Mouse (Mus musculus): Measurements from ENCODE around the gene Cdca3.
"Not testable (repeated sequence)": the region's sequence is repeated elsewhere in the genome, so short reads cannot be mapped to it uniquely, and the experiment has no call there.

Cdca3 gene

DNA sequence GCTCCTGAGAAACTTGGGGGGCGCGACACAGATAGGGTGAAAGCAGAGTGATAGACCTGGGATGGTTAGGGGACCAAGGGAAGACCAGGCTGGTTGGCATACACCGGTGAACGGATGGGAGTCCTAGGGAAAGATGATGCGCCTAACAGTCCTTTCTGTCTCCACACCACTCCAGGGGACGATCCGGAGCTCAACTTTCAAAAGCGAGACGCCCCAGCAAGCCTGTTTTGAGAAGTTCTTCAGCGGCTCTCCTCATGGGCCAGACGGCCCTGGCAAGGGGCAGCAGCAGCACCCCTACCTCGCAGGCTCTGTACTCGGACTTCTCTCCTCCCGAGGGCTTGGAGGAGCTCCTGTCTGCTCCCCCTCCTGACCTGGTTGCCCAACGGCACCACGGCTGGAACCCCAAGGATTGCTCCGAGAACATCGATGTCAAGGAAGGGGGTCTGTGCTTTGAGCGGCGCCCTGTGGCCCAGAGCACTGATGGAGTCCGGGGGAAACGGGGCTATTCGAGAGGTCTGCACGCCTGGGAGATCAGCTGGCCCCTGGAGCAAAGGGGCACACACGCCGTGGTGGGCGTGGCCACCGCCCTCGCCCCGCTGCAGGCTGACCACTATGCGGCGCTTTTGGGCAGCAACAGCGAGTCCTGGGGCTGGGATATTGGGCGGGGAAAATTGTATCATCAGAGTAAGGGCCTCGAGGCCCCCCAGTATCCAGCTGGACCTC, 20.1 kb upstream of the Cdca3 start:
- peak; percentile 88 for DNase-seq (ENCODE audit: low spot score)

DNA sequence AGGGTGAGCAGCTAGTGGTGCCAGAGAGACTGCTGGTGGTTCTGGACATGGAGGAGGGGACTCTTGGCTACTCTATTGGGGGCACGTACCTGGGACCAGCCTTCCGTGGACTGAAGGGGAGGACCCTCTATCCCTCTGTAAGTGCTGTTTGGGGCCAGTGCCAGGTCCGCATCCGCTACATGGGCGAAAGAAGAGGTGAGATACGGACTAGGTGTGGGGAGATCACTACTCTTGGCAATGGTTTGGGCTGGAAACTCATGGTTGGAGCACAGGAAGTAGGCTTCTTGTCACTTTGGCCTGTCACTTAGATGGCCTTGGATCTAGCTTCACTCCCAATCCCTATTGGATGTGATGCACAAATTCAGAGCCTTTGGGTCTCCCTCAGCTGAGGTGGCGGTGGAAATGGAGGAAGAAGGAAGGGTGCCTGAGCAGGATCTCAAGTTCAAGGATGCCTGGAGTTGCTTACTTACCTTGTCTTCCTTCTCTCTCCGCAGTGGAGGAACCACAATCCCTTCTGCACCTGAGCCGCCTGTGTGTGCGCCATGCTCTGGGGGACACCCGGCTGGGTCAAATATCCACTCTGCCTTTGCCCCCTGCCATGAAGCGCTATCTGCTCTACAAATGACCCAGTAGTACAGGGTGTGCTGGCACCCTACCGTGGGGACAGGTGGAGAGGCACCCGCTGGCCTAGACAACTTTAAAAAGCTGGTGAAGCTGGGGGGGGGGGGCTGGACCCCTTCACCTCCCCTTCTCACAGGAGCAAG, 19.4 kb upstream of the Cdca3 start:
- DNase-seq (ENCODE audit: low spot score), result no peak

DNA sequence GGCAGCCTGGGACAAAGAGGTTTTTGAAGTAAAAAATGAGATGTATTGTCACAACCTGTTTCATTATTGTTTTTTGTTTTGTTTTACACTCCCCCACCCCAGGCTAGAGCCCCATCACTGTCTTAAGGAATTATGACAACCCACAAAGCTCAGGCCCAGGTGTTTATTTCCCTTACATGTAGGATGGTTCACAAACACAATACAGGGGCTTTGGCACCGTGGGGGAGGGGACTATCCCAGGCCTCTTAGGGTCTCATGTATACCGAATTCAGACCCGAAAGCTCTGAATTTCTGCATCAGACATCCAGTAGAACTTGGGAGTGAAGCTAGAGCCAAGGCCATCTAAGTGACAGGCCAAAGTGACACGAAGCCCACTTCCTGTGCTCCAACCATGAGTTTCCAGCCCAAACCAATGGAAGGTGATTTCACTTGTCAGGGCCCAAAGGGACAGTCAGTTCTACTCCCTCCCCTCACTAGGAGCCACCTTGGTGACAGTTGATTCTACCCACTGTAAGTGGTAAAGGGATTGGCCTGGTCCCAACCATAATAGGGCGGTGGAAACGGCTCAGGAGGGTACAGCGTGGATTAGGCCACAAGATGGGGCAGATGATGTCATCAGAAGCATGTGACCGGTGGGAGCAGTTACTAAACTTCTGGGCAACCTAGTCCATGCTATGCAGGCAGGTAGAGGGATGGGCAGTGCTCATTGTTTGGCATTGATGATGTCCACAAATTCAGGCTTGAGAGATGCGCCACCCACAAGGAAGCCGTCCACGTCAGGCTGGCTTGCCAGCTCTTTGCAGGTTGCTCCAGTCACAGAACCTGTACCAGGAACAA, 18.6 kb upstream of the Cdca3 start:
- not testable (repeated sequence) for DNase-seq (ENCODE audit: low spot score)

DNA sequence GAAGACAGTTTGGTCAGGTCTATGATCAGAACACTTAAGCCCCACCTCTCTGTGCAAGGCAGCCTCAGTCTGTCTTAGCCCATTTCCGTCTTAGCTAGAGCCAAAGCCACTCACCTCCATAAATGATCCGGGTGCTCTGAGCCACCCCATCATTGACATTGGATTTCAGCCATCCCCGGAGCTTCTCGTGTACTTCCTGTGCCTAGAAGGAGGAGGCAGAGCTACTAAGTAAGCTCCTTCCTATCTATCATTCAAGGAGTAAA, 18.0 kb upstream of the Cdca3 start:
- no peak for DNase-seq (ENCODE audit: low spot score)

DNA sequence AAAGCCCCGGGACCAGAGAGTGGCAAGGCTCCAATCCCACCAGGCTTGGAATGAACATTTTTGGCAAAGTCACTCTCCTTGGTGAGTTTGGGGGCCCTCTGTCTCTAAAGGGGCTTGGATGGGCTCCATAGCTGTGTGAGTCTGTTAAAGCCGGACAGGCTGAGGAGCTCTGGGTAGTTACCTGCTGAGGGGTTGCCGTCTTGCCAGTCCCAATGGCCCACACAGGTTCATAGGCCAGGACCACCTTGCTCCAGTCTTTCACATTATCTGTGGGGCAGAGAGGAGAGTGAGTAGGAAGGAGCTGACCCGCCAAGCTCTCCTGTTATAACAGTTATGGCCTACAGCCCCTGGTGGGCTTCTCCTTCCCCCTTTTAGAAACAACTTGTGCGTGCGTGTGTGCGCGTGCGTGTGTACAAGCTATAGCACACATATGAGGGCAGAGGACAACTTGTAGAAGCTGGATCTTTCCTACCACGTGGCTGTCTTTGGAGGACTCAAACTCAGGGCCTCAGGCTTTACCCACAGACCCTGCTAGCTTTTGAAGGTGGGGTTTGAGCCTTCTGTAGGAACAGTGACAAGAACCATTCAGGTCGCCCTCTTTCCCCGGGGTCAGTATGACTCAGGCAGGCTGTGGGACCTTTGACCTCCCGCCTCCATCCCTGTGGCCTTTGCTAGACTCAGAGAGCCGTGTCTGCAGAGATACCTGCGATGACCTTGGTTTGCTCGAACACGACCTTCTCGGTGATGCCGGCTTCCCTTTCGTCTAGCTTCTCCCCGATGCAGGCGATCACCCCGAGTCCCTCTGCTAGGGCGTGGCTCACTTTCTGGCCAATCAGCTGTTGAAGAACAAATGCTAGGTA, 17.4 kb upstream of the Cdca3 start:
- peak; percentile 81 for DNase-seq (ENCODE audit: low spot score)

DNA sequence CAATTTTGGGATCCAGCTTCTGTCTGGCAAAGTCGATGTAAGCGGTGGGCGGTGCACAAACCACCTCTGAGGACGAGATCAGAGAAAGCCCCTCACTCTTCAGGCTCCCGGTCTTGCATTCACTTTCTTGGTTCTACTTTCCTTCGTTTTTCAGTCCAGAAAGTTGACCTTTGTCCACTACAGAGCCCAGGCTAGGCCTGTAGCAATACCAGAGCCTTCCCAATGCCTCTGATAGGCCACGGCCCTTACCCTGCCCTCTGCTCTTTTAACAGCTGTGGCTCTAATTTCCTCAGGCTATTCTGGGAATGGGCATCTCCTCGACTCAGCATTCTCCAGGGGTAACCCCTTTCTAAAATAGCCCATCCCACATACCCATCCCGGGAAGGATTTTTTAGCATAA, 16.5 kb upstream of the Cdca3 start:
- peak; percentile 48 for DNase-seq (ENCODE audit: low spot score)

DNA sequence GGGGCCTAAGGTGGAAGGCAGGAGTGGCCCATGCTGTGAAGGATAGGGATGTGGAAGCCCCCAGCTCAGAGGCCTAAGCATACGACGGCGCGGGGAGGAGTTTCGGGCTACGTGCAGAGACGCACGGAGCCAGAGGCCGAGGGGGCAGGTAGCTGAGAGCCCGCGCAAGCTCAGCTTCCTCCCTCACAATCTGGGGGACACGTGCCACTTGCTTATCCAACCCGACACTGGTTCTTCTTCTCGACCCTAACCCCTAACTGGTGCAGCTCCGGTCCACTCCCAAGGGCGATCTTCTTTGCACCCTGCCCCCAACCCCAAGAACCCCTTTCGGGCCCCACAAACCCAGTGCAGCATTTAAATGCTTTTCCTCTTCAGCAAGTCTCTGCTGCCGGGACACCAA, 15.9 kb upstream of the Cdca3 start:
- peak; percentile 78 for DNase-seq (ENCODE audit: low spot score)

DNA sequence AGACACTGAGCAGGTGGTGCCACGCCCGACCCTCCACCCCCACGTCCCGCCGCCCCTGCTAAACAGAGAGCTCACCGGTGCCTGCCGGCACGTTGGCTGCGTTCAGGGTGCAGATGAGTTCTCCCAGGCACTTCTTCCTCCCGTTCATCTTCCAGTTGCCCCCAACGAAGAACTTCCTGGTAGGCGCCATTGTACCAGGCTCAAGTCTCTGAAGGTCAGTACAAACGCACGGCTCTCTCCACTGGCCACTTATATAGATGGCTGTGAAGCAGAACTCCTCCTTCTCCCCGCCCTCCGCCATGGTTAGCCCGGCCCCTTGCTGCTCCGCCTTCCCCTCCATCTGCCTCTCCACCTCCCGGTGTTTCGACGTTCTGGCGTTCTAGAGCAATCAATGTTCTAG, 15.4 kb upstream of the Cdca3 start, which contains the start of gene Tpi1:
Gene Tpi1 (minus strand): TSS at position 364 of the 400 bp plus-strand sequence.
- peak; percentile 95 for DNase-seq (ENCODE audit: low spot score)

DNA sequence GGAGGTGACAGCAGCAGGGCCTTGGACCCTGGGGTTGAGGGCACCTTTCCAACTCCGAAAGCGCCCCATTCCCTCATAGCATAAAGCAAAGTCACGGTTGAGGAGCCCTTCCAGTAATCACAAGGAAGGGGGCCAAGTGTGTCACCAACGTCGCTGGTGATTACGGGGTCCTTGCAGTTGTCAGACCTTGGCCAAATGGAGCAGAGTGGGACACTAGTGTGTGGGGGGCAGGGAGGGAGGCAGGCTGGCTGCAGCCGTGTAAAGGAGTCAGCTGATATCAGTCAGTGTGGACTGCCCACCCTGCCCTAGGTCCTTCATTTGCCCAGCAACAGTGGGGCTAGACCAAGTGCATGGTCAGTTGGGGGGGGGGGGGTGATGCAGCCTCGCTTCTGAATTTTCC, 14.9 kb upstream of the Cdca3 start:
- no peak for DNase-seq (ENCODE audit: low spot score)

DNA sequence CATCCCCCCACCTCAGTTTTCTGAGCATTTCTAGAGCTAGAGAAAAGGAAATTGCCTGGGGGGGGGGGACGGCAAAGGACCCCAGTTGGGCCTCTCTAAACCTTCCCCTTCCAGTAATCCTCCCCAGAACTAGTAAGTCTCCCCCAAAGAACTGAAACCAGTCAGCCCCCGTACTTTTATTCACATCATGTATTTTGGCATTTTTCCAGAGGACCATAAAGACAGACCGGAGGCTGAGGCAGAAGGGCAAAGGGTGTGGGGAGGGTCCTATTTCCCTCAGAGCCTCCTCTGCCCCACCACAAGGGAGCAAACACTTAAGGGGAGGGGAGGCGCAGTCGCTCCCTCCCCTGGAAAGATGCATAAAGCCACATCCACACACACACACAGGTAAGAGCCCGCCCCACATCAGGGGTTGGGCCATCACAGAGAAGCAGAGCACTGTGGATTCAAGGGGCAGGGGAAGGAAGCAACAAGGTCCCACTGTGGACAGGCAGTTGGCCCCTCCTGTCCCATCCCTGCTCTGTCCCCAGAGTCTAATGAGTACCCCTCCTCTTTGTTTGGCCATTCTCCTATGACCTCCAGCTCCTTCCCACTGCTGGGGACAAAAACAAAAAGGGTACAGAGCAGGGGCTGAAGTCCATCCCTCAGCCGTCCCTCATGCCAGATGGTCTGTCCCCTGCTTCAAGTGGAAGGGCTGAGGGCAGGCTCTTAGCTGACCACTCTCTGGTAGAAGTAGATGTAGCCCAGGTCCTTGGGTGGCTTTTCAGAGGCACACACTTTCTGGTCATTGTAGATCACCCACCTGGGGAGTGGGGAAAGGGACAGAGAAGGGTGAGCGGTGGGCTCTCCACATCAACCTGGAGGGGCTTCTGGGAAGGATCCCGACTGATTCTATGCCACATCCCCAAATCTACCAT, 14.2 kb upstream of the Cdca3 start:
- DNase-seq (ENCODE audit: low spot score), result no peak

DNA sequence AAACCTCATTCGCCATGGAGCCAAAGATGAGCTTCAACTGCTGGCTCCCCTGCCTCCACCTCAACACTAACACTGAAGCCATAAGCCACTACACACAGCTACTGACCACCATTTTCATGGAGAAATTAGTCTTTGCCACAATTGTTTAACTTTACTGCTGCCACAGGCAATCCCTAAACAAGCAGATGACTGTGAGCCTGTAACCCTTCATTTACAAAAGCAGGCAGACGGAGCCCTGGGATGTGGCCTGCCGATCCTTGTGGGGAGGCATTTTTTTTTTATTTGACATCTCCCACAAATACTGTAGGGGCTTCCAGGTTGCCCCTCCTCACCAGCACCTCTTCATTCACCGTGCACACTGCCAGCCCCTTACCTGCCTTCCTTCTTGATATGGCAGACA, 12.7 kb upstream of the Cdca3 start:
- no peak for DNase-seq (ENCODE audit: low spot score)

DNA sequence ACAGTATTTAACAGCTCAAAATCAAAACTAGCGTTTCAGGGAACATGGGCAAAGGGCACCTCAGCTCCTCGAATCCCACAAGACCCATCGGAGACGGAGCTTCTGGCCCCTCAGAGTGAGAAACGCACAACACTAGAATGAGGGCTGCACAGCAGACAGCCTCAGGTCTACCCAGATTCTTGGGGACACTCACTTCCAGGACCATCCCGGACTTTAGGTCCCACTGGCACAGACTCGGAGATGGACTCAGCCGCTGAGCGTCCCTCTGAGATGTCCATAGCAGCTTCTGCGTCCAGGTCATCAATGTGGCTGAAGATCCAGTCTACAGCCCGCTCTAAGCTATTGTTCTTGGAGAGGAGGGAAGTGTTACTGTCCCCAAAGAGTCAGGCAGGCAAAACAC, 12.2 kb upstream of the Cdca3 start:
- no peak for DNase-seq (ENCODE audit: low spot score)

DNA sequence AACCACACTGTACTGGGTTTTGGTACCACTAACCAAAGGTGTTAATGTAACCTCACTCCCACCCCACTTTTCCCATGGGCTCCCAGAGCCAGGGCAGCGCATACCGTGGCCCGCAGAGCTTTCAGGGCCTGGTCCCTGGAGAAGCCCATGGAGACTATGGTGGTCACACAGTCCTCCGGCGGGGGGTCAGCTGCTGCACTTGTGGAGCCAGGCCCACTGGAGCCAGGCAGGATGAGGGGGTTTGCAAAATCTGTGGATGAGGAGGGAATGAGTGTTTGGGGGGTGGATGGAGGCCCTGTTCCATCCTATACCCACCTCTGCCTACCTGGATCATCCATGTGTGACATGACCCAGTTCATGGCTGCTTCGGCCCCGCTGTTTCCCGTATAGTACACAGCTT, 11.8 kb upstream of the Cdca3 start:
- no peak for DNase-seq (ENCODE audit: low spot score)

DNA sequence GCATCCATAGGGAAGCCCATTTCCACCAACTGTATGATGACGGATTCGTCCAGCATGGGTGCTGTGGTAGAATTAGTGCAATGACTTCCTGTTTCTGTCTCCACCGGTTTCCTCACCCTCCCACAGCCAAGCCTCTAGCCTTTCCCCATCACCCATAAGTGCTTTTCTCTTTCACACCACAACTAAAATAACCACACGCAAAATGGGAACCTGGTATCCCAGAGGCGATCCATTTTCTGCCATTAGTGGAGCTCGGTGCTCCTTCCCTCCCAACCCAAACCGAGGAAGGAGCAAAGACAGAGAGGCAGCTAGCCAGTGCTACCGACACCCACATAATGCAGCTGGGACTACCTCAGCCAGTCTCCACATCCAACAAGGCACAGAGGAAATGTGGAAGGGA, 11.4 kb upstream of the Cdca3 start:
- DNase-seq (ENCODE audit: low spot score), result no peak

DNA sequence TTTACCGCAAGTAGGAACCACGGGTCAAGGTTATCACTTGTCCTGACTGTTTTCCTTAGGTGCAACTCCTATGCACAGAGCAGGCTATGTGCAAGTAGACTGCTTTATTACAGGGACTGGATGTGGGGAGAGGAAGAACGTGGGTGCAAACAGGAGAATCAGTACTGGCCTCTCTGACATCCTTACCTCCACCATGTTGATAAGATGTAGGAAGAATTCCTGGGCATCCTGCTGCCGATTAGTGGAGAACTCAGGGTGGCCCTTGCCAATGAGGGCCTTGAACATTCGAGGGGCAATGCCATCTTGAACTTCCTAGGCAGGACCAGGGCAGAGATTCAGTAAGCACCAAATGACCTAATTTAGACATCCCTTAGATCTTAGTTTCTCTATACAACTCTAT, 8.5 kb upstream of the Cdca3 start:
- DNase-seq (ENCODE audit: low spot score), result no peak

DNA sequence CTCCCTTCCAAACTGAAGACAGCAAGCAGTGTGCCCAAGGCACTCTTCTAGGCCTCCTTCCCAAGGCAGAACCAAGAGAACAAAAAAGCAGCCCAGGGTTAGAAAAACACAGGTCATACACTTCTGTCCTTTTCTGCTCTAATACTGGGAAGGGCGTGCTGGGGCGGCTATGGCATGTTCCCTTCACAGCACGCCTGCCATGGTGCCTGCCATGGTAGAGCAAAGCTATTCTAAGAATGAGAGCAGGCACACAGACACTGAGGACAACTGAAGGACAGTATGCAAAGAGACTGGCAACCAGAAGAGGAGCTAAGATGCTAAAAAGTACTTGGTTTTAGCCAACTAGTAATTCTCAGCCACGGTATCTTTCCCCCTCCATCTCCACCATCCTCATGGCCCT, 7.3 kb upstream of the Cdca3 start:
- DNase-seq (ENCODE audit: low spot score), result no peak

DNA sequence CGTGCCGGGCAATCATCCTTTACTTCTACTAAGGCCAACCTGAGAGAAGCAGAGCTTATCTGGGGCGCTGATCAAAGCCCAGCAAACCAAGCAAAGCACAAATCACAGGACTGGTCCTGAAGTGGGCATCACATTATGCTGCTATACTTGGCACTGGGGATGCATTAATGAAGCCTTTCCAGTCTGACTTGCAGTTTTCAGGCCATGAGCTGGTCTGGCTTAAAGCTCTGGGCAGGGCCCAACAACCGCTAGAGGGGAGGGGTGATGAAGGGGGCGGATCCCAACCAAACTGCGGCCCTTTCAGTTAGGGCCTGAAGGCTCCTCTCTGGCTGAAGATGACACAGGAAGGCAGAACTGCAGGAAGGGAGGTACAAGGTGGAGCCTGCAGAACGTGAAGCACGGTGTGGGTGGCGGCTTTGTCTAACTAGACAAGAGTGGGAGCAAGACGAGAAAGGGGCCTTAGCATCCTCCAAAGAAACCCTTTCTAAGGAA, 1.2 kb upstream of the Cdca3 start:
- peak; percentile 68 for DNase-seq (ENCODE audit: low spot score)

DNA sequence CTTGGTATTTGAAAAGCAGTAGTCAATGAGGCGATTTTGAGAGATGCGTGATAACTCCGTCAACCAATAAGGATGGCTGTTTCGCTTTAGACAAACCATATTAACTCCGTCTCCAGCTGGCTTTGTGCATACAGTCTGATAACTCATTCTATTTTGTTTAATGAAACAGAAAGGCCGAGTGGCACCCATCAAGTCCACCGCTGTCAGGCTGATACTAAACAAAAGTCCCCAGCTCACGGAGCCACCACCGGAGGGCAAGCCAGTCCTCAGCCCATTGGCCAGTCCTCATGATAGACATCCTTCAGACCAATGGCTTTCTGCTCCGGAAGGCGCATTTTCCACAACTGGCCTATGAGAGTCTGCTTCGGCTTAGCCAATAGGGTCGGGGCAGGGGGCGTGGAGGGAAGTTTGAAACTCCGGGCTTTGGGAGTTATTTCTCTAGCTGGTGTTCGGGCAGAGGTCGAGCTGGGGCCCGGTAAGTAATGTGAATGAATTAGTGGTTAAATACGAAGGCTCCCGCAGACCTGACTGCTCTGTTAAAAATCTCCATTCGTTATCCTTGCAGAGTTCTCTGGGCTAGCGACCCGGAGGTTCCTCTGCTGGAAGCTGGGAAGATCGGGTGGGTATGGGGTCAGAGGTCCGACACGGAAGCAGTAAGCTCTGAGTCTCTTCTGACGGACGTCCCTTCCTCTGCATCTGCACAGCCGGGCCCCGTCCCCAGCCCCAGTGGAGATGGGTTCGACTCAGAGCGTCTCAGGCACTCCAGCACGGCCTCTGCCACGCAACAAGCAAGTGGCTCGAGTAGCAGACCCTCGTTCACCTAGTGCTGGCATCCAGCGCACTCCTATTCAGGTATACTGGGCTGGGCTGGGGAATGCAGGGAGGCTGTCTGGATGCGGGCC, 703 bp downstream of the Cdca3 start:
- peak; percentile 97 for DNase-seq (ENCODE audit: low spot score)

DNA sequence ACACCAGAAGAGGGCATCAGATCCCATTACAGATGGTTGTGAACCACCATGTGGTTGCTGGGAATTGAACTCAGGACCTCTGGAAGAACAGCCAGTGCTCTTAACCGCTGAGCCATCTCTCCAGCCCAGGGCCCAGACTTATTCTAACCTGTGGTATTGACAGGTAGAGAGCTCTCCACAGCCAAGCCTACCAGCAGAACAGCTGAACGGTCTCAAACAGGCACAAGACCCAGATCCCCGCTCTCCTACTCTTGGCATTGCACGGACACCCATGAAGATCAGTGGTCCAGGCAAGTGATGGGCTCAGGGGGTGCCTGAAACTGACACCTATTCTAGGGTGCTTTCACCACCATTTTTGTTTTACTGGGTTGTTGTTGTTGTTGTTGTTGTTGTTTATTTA, 1.9 kb downstream of the Cdca3 start:
- not testable (repeated sequence) for DNase-seq (ENCODE audit: low spot score)

DNA sequence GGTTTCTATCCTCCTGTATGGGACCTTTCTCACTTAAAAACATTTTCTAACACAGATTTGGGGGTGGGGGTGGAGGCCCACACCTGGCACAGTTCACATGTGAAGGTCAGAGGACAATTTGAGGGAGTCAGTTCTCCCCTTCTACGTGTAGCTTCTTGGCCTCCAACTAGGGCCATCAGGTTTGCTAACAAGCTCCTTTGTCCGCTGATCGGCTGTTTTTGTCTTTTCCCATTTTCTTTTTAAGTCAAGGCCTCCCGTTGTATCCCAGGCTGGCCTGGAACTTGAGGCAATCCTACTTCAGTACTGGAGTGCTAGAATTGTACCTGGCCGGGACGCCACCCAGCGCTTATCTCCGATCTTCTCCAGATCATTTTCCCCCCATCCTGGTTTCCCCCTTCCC, 2.3 kb downstream of the Cdca3 start:
- DNase-seq (ENCODE audit: low spot score), result no peak

Measured in yolk sac, embryonic 10.5 days (tissue).